Mouse (Mus musculus): Measurements from ENCODE around the gene March2.
A peak's percentile ranks its signal among the peaks of the same experiment; 100 is the strongest.
"Not testable (repeated sequence)": the region's sequence is repeated elsewhere in the genome, so short reads cannot be mapped to it uniquely, and the experiment has no call there.

The March2 gene

GRCm38 (mm10) chr17:33718384-33718881 is at the start of gene March2:
March2 (minus strand) TSS chr17:33718670.
- peak; percentile 86 to 91 for DNase-seq (ENCODE audit: low spot score in 2 of 2)

- DNase-seq (ENCODE audit: low spot score in 2 of 2), result no peak
Observed at GRCm38 (mm10) chr17:33766389-33766788, 47.9 kb upstream of the March2 start.

GRCm38 (mm10) chr17:33760255-33761165 is 42.0 kb upstream of the March2 start, which contains the start of gene Rab11b:
Rab11b (minus strand) TSS chr17:33760530.
- peak; percentile 100 for DNase-seq (ENCODE audit: low spot score in 2 of 2)

GRCm38 (mm10) chr17:33759767-33760254 is 41.3 kb upstream of the March2 start:
- DNase-seq (ENCODE audit: low spot score in 2 of 2), result peak; percentile 75

GRCm38 (mm10) chr17:33757231-33757630 is 38.8 kb upstream of the March2 start:
- DNase-seq (ENCODE audit: low spot score in 2 of 2), result no peak

- DNase-seq (ENCODE audit: low spot score in 2 of 2), result no peak
Observed at GRCm38 (mm10) chr17:33756108-33756790, 37.8 kb upstream of the March2 start.

GRCm38 (mm10) chr17:33755418-33756107 is 37.1 kb upstream of the March2 start:
- DNase-seq (ENCODE audit: low spot score in 2 of 2), result no peak

- DNase-seq (ENCODE audit: low spot score in 2 of 2), result no peak
Observed at GRCm38 (mm10) chr17:33754656-33755055, 36.2 kb upstream of the March2 start.

GRCm38 (mm10) chr17:33752297-33752696 is 33.8 kb upstream of the March2 start:
- no peak for DNase-seq (ENCODE audit: low spot score in 2 of 2)

- no peak for DNase-seq (ENCODE audit: low spot score in 2 of 2)
Observed at GRCm38 (mm10) chr17:33751181-33751580, 32.7 kb upstream of the March2 start.

- DNase-seq (ENCODE audit: low spot score in 2 of 2), result no peak
Observed at GRCm38 (mm10) chr17:33749451-33749850, 31.0 kb upstream of the March2 start.

GRCm38 (mm10) chr17:33746011-33746410 is 27.5 kb upstream of the March2 start:
- no peak for DNase-seq (ENCODE audit: low spot score in 2 of 2)

- DNase-seq (ENCODE audit: low spot score in 2 of 2), result no peak
Observed at GRCm38 (mm10) chr17:33744686-33745384, 26.4 kb upstream of the March2 start.

- no peak for DNase-seq (ENCODE audit: low spot score in 2 of 2)
Observed at GRCm38 (mm10) chr17:33742420-33742819, 23.9 kb upstream of the March2 start.

- DNase-seq (ENCODE audit: low spot score in 2 of 2), result not testable (repeated sequence)
Observed at GRCm38 (mm10) chr17:33733526-33733925, 15.1 kb upstream of the March2 start.

GRCm38 (mm10) chr17:33732556-33733083 is 14.2 kb upstream of the March2 start:
- not testable (repeated sequence) for DNase-seq (ENCODE audit: low spot score in 2 of 2)

- no peak for DNase-seq (ENCODE audit: low spot score in 2 of 2)
Observed at GRCm38 (mm10) chr17:33729215-33729614, 10.7 kb upstream of the March2 start.

- DNase-seq (ENCODE audit: low spot score in 2 of 2), result no peak
Observed at GRCm38 (mm10) chr17:33728396-33728795, 9.9 kb upstream of the March2 start.

- no peak for DNase-seq (ENCODE audit: low spot score in 2 of 2)
Observed at GRCm38 (mm10) chr17:33719736-33720378, 1.4 kb upstream of the March2 start.
